Mouse (Mus musculus) frontal cortex, postnatal 36 days (tissue): ENCODE data around the gene Ttyh1.
A peak's percentile ranks its signal among the peaks of the same experiment; 100 is the strongest.
"Not testable (repeated sequence)": the region's sequence is repeated elsewhere in the genome, so short reads cannot be mapped to it uniquely, and the experiment has no call there.

Source experiments
- DNase-seq, 2 experiments: peaks; one replicate each; pipeline ENCODE4 v3.0.0; 2022; ENCODE audit warnings: low spot score in 2 of 2

The Ttyh1 gene

DNA sequence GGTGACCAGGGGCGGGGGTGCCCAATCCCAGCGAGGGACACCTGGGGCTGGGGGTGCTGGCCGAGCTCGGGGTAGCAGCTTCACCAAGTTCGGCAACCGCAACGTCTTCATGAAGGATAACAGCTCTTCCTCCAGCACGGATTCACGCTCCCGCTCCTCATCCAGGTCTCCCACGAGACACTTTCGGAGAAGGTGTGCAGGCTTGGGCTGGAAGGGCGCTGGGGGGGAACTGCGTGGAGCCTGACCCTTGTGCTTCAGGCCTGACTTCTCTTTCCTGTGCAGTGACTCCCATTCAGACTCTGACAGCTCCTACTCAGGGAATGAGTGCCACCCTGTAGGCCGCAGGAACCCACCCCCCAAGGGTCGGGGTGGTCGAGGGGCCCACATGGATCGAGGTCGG is 24.3 kb downstream of the Ttyh1 start:
- no peak for DNase-seq

DNA sequence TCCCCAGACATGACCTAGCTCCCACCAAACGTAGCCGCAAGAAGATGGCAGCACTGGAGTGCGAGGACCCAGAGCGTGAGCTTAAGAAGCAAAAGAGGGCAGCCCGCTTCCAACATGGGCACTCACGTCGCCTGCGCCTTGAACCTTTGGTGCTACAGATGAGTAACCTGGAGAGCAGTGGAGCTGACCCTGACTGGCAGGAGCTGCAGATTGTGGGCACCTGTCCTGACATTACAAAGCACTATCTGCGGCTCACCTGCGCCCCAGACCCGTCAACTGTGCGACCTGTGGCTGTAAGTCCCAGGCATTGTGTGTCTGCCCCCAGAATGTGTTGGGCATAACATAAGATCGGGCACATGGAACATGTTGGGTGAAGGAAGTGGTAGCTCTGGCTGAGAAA is 24.8 kb downstream of the Ttyh1 start:
- no peak for DNase-seq

DNA sequence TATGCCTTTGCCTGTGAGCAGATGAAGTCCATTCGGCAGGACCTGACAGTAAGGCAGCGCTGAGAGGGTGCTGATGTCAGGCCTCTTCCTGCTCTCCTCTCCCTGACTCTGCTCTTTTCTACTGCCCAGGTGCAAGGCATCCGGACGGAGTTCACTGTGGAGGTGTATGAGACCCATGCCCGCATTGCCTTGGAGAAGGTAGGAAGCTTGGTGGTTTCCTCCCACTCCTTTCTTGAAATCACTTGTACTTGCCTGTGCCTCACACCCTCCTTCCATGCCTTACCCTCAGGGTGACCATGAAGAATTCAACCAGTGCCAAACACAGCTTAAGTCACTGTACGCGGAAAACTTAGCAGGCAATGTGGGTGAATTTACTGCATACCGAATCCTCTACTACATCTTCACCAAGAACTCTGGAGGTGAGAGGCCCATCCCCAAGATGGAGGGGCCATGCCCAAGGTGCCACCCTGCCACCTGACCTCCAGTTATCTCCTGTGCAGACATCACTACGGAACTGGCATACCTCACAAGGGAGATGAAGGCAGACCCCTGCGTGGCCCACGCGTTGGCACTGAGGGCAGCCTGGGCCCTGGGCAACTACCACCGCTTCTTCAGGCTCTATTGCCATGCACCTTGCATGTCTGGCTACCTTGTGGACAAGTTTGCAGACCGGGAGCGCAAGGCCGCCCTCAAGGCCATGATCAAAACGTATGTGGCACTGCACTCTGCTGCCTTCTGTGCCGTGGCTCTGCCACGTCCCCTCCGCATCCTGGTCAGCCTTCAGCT is 25.8 kb downstream of the Ttyh1 start:
- DNase-seq = no peak

DNA sequence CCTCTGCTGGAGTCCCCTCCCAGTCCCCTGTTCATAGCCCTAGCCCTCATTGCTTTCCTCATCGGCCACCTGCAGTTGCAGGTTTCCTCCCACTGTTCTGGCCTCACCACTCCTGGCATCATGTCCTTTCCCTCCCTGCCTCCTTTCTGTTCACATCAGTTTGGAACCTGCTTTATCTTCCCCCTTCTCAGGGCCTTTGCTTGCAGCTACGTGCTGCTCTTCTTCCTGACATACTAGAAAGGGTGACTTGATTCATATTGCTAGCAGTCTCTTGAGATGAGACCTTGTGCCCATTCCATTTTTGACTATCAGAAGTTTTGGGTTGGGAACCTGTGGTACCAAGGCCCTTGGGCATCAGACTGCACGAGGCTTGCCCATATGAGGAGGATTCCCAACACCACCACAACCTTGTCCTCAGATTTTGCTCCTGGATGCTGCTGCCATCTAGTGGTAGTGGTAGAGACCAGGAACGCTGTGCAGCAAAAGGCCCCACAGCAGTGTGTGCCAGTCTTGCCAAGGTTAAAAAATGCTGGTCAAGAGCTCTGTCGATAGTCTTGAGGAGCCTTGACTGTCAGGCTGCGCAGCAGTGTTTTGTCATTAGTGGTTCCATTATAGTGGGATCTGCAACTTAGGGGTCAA is 26.5 kb downstream of the Ttyh1 start:
- DNase-seq = no peak

DNA sequence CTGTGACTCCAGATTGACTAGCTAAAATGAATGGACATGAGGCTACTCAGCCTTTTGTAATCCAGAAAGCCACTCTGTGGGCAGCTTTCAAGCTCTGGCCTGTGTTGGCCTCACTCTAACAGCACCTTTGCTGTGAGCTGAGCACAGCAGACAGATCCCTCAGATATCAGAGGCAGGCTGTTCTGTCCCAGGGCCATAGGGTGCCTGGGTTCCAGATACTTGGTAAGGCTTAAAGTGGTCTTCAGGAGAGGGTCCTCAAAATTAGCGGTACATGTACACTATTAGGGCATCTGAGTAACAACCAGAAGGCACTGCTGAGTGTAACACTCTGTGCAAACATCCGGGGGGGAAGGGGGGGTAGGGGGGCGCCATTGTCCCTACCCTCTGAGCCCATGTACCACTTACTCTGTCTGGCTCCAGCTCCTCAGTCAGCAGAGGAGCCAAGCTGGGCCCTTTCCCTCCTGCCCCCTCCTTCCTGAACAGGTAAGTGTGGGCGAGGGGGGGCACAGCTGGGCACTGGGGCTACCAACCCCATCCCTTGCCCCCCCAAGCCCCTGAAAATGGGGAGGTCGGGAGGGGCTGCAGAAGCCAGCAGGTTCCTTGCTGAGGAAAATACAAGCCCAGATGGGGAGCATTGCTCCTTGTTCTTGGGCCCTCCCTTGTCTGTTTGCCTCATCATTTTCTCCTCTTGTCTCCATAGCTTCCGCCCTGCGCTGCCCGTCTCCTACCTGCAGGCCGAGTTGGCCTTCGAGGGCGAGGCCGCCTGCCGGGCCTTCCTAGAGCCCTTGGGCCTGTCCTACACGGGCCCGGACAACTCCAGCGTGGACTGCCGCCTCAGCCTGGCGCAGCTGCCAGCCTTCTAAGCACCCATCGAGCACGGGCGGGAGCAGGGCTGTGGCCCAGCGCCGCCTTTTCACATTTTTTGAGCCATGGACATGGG is 27.3 kb downstream of the Ttyh1 start:
- no peak for DNase-seq

DNA sequence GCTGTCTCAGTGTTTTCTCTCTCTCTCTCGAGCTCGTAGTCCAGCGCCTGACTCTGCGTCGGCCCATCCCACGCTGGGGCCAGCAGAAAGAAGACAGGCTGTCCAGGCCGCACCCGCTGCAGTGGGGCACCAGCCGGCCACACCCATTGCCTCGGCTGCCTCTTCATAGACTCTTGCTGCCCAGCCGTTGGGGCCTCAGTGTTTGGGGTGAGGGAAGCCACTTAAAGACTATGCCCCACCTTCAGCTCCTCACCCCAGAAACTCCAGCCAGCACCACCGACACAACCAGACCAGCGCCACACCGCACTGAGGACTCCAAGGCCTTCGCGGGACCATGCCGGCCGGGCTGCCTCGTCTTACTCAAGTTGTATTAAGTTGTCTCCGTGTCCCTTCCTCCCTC is 28.2 kb downstream of the Ttyh1 start:
- no peak for DNase-seq

DNA sequence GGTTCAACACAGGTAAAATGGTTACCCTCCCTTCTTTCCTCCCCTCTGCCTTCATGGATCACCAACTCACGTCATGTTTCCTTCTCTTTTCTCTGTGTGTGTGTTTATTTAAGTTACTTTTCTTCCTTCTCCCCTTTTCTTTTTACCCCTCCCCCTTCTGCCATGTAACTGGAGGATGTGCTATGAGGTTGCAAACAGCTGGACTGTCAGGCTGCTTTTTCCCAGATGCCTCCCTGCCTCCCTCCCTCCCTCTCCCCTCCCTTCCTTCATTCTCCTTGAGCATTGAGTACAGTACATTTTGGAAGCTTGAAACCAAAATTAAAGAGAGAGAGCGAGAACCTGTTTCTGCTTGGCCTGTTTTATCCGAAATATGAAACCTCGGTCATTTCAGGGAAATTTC is 28.6 kb downstream of the Ttyh1 start:
- no peak for DNase-seq

DNA sequence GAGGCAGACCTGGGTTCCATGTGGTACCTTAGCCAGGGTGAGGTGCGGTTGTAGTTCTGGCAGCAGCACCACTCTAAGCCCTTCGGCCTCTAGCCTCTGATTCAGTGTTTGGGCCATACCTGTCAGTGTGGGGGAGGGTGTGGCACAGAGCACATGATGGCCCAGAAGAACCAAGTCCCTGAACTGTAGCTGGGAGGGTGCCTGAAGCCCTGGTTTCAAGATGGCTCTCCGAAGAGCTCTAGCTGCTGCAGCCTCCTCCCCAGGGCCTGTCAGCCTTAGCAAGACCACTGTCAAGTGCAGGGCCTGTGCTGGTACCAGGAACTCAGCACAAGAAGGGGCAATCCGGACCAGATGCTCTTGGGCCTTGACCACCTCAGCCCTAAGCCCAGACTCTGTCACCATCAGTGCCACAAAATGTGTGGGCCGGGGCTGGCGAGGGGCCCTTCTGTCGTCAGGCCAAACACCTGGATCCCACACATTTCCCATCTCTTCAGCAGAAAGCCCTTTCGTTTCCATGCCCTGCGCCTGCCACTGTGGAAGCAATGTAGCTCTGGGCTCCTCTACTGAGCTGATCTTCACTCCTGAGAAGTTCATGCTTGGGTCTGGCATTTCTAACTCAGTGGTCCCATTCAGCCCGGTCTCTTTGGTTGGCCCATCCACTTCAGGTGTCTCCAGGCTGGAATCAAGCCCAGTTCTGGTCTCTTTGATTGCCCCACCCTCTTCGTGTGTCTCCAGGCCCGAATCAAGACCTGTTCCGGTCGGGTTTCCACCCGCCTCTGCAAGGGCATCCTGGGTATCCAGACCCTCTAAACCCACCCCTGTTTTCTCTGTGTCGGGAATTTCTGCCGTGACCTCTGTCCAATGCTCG is 29.4 kb downstream of the Ttyh1 start:
- DNase-seq = no peak

DNA sequence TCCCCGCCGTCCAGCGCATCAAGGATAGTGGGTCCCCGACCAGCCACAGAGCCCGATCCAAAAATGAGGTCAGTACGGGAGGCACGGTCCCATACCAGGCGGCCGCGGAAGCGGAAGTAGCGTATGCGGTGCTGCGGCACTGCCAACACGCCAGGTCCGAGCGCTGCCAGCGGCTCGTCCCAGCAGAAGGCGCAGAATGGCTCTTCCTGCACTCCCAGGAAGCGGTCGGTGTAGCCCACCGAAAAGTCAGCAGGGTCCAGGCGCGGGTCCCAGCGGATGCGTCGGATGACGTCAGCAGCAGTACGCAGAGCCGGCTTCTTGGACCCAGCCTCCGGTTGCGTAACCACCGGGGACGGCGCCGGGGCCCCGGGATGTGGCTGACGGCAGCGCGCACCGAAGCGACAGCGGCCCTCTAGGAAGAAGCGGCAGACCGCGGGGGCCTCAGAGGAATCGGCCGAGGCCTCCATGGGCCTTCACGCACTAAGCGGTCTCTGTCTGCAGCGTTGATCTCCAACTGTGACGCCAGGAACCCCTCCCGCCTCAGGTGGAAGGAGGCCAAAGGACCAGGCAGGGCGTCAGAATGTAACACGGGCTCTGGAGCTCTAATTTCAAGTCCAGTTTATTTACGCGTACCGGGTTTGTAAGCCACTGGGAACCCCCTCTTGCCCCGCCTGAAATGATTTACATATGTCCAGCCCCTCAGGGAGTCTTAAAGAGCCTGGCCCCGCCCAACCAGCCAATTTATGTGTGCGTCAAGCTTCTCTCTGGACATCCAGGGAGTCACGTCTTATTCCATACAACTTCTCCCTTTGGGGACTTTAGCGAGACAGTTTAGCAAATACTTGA is 30.2 kb downstream of the Ttyh1 start:
- peak; percentile 88 to 89 for DNase-seq

DNA sequence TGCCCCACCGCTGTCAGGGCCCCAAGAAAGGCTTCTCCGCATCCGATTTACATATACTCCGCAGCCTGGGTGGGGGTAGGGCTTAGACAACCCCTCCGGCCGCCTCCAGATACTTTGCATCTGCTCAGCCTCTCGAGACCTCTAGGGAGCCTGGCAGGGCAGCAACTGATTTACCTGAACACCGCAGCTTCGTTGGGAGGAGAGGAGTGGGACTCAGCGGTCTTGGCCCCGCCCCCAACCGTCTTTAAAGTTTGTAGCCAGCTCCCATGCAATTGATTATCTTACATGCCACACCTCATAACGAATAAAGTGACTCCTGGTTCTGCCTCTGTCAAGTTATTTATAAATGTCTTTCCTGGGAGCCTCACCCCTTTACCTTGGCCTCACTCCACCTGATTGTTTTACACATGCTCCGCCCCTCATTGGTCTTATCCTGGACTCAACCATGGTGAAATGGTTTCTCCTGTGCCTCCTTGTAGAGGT is 30.9 kb downstream of the Ttyh1 start, which contains the start of gene Leng9:
Gene Leng9 (minus strand): TSS at position 316 of the 483 bp plus-strand sequence.
- no peak for DNase-seq

DNA sequence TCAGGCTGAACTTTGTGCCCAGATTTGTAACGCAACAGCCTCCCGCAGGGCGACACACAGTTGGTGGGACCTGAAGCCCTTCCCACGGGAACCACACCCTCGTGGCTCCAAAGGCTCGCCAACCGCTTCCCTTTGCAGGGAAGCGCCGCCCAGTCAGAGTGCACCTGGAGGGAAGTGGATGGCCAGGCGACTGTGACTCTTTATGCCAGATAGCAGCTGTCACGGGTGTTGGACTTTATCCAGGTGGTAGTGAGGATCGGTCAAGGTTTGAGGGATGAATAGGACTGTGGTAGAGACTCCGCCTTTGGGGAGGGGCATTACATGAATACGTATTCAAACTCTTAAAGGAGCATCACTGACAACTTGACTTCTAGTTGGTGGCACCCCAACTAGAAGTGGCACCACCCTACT is 31.6 kb downstream of the Ttyh1 start:
- DNase-seq = no peak

DNA sequence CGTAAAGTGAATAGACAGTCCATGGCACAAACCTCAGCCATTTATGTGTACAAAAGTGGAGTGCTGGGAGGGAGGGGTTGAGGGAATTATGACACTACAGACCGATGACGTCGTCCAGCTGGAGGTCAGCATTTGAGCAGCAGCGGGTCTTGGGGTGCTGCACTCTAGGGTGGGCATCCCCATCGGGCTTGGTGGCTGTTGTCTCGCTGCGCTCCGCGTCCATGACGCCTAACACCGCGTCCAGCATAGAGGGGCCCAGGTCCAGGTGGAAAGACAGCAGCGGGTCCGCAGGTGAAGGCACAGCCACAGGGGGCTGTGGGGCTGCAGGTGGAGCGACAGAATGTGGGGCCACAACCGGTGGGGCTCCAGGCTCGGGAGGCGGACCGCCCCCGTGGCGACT is 32.0 kb downstream of the Ttyh1 start:
- no peak for DNase-seq

DNA sequence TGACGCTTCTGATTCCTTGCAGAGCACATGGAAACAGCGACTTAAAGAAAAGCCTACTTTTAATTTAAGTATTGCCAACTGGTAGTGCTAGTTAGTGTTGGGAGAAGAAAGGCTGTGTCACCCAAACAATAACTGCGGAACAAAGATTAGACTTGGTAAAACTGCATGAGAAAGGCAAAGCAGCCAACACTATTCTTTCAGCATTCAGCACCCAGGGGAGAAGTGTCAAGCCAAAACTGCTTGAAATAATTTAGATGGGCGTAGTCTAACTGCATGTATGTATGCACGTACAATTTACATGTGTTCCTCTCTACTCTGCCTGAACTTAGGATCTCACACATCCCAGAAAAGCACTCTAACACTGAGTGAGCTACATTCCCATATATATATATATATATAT is 35.1 kb downstream of the Ttyh1 start:
- DNase-seq = no peak

DNA sequence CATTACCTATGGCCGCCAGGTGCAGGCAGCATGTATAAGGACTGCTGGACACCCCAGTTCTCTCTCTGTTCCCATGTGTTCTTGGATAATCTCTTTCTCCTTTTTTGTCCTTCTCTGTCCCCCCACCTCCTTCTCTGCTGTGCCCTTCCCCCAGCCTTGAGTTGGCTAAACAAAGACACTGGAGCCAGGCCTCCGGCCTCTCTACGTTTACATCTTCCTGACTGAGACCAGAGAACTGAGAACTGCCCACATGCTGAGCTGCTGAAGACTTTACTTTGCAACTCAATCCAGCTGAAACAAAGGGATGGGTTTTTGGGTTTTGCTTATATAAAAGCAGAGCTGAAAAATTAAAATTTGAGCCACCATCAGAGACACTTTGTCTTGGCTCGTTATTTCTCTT is 35.8 kb downstream of the Ttyh1 start:
- no peak for DNase-seq

DNA sequence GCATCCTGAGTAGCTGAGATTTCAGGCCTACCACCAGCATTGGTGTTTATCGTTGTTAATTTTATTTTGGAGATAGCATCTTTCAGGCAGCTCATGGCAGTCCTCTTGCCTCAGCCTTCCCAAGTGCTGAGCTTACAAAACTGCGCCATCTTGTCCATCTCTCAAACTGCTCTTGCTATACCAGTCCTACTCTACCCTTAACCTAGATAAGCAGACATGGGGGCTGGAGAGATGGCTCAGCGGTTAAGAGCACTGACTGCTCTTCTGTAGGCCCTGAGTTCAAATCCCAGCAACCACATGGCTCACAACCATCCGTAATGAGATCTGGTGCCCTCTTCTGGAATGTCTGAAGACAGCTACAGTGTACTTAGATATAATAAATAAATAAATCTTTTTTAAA is 42.4 kb downstream of the Ttyh1 start:
- not testable (repeated sequence) for DNase-seq

DNA sequence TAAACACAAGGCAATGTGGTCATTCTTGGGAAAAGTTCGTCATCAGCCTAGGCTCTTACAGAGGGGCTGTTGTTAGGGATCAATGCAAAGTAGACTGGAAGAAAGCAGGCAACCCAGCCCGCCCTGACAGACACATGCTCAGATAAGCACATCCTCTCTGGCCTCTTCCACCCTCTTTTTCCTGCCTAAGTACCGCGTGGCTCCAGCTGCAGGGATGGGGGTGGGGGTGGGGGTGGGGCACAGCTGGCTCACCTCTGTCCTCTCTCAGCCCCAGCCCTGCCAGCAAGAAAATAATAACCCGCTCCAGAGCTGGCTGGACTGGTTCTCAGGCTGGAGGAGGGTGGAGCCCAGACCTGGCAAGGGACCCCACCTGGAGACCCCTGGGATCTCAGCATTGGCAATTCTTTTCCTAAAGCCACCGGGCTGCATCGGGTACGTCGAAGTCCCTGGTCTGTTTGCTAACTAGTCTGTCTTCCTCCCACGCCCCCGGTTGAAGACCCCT is 44.4 kb downstream of the Ttyh1 start:
- no peak for DNase-seq

DNA sequence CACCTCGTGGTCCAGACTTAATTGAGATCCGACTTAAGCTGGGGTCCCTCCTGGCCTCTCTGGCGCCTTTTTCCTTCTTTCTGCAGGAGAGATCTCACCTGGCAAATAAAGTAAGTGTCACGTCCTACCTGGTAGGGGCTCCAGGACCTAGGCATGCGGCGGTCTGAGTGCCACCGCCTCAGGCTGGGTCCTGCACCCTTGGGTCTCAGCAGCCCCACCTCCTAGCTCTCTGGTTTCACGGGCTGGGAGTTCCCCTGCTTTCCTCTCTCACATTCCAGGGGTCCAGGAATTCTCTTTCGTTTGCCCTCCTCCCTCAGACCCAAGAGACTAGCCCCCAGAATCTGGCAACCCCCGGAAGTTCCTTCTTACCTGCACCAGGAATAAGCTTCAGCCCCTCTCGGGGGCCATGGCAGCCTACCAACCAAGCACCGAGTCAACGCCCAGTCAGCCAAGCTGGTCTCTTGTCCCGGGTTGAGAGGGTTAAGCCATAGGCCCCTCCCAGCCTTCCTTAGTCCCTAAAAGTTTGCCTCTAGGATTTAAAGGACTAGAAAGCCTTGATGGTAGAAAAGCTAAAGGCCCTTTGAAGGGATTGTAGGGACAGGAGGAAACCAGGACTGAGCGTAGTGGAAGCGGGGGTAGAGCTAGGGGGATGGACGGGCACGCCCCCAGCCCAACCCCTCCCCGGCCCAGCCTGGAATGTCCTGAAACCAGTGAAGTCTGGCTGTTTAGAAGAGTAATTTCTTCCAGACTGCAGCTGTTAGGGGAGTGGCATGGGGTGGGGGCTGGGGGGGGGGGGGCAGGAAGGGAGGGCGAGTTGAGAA is 45.1 kb downstream of the Ttyh1 start, which contains the start of gene Cdc42ep5:
Gene Cdc42ep5 (minus strand): TSS at position 771 of the 821 bp plus-strand sequence.
- no peak for DNase-seq

DNA sequence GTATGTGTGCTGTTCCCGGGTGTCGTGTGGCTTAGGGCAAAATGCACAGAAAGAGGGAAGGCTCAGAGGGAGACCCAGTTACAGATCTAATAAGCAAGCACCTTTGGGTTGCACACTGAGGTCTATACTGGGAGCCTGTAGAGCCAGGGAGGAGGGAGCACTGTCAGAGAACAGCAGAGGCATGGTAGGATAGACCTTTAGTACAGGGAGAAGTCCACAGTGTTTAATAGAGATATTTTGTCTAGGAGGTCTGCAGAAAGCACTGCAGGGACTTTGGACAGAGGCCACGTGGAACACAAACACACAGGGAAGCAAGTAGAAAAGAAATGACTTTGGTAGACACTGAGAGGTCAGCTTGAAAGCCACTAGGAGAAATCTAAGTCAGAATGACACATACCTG is 46.1 kb downstream of the Ttyh1 start:
- DNase-seq = no peak

DNA sequence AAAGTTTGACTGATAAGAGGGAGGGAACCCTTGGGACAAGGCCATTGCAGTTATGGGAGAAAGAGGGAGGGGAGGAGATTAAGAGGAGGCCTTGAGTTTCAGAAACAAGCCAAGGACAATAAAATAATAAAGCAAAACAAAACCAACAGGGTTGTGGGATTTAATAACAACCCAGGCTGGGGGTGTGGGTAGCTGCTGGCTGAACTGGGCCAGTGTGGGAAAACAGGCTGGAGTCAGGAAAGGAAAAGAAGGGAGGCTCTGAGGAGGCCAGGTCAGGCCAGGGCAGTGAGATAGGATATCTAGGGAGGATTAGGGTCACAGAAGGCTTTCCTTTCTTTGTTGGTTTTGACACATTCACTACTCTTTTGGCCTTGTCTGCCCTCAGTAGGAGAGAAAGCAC is 47.9 kb downstream of the Ttyh1 start:
- no peak for DNase-seq
